Mouse (Mus musculus): Measurements from ENCODE around the gene Il18. TPM values are rescaled to one million over a fixed set of nuclear protein-coding genes. Genes with fewer than 3 reads are reported as not detected.
"Not testable (repeated sequence)": the region's sequence is repeated elsewhere in the genome, so short reads cannot be mapped to it uniquely, and the experiment has no call there.

The Il18 gene
- polyA plus RNA-seq, 1 experiment from 2014 or later, result 4.5 TPM

DNA sequence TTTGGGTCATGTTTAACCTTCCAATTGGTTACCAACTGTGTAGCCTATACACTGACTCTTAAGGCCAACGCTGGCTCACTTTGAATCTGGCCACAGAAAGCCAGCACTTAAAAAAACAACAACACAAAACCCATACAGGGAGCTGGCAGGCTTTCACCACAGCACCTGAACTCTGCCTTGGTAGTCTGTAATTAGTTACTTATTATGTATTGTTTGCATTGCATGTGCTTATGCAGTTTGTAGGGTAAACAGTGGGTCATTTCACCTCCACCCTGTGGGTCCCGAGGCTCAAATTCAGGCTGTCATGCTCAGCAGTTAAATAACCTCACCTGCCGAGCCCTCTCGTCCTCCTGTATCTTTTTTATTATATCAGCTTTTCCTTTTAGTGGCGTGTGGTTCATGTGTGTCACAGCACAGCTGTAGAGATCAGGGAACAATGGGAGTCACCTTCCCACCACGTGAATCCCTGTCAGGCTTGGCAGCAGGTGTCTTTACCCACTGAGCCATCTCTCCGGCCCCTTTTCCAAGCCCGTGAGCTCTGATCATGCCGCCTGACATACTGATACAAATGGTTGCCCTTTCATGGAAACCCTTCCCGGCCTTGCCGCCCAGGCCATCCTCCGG is 40.3 kb downstream of the Il18 start:
- WGBS, result 86% methylated on average over 12 of the region's 12 CpGs
- Histone ChIP-seq H3K27me3 (ENCODE audit: poor library complexity, severe bottlenecking) (no peaks in the 10 kb centered on the region), H3K4me3 (no peak overlapping the region), H3K27ac (no peak overlapping the region), H3K9me3 (no peaks in the 10 kb centered on the region), H3K36me3 (replicated peaks) (peaks cover 55% of the 10 kb centered on the region), H3K4me1 (no peaks in the 10 kb centered on the region)
- no peak for DNase-seq (ENCODE audit: extremely low spot score, low spot score)

DNA sequence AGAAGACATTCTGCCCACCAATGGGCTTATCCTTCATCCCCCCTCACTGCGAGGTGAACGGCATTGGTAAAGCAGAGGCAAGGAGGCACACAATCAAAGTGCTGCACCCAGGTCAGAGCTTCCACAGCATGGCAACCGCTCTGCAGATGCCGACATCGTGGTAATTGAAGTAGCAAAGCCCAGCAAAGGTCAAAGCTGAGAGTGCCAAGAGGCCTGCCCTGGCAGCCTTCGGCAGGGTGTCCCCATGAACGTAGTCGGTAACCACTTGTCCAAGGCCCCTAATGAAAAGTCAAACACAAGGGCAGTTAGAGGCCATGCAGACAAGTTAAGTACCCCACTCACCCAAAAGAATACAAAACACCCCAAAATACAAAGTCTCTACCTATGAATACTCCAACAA is 42.3 kb downstream of the Il18 start:
- no peaks in the 10 kb centered on the region for H3K9me3 ChIP-seq
- H3K27ac ChIP-seq, result no peak overlapping the region
- H3K4me3 ChIP-seq, result no peak overlapping the region
- 95% methylated on average over 8 of the region's 8 CpGs for WGBS
- peaks cover 62% of the 10 kb centered on the region for H3K36me3 ChIP-seq (replicated peaks)
- no peaks in the 10 kb centered on the region for H3K27me3 ChIP-seq (ENCODE audit: poor library complexity, severe bottlenecking)
- DNase-seq (ENCODE audit: extremely low spot score, low spot score), result no peak
- peaks cover 7% of the 10 kb centered on the region for H3K4me1 ChIP-seq

DNA sequence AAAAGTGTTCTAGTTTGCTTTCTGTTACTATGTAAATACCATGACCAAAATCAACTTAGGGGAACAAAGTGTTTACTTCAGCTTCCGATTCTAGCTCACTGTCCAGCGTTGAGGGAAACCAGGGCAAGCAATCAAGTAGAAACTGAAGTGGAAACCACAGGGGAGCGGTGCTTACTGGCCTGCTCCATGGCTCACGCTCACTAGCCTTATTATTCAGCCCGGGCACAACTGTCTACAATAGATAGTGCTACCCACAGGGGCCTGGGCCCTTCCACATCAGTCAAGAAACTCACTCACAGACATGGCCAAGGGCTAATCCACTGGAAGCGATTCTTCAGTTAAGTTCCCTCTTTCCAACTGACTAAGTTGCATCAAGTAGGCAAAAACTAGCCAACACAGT is 46.9 kb downstream of the Il18 start:
- Histone ChIP-seq H3K27ac (no peak overlapping the region), H3K27me3 (ENCODE audit: poor library complexity, severe bottlenecking) (no peaks in the 10 kb centered on the region), H3K9me3 (no peaks in the 10 kb centered on the region), H3K36me3 (replicated peaks) (peaks cover 56% of the 10 kb centered on the region), H3K4me3 (no peak overlapping the region), H3K4me1 (peaks cover 30% of the 10 kb centered on the region)
- no peak for DNase-seq (ENCODE audit: extremely low spot score, low spot score)
- WGBS, result 92% methylated on average over 6 of the region's 6 CpGs

DNA sequence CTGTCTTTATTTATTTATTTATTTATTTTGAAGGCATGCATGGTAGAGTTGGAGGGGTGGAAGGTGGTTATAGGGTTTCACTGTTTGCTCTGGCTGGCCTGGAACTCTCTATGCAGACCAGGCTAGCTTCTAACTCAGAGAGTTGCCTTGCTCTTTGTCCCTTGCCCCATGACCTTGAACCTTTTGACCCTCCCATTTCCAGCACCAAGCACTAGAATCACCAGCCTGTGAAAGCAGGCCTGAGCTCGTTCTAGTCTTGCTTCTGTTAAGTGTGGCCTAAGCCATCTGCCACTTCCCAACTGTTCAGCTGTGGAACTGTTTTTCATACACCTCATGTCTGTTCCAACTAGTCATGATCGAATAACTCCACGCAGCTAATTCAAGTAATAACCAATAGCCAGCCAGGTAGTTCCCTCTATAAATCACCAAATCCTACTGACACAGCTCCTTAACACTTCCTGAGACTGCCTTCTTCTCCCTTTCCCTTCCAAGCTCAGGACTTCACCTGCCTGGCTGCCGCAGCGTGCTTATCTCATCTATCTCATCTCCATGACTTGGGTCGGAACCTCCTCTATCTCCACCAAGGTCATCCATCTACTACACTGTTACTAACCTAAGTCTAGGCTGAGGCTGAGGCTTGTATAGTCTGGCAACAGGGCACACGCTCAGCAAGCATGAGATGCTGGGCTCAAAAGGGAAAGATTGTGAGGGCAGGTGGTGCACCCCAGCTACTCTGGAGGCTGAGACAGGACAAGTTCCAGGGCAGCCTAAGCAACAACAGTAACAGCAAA is 47.6 kb downstream of the Il18 start:
- Histone ChIP-seq H3K4me1 (peaks cover 30% of the 10 kb centered on the region), H3K36me3 (replicated peaks) (peaks cover 56% of the 10 kb centered on the region), H3K9me3 (no peaks in the 10 kb centered on the region), H3K27me3 (ENCODE audit: poor library complexity, severe bottlenecking) (no peaks in the 10 kb centered on the region), H3K27ac (no peak overlapping the region), H3K4me3 (peak overlapping the region; percentile 92)
- no peak for DNase-seq (ENCODE audit: extremely low spot score, low spot score)
- 89% methylated on average over 7 of the region's 7 CpGs for WGBS

DNA sequence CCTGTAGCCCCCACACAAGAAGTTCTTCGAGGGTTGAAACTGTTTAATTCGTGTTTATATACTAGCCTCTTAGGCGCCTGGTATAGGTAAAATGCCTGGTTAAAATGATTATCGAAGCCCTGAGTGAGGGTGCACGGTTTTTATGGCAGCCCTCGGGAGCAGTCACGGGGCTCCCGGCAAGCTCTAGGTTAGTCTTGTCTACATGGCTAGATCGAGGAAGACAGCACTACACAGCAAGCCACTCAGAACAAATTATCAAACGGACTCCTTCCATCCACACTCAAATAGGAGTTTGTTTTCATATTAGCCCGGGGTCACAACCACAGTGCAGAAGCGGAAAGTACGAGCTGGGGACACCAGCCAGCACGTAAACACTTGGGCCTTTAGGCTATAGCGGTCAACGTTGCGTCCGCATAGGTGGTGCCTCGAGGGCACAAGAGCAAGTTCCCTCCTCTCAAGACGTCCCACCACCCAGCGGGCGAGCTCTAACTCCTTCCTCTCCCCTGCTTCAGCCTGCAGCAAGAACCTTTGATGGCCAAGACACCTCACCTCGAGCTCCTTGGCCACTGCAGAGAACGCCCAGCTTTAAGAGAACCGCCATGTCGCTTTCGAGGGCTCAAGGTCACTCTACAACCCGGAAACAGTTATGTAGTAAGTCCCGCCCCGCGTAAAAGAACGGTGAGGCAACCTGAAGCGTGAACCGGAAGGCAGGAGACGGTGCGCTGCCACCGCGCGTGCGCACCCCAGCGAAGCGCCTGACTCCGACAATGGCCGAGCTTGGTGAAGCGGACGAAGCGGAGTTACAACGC is 48.8 kb downstream of the Il18 start, which contains the start of the genes Sdhd and Timm8b:
Gene Sdhd (minus strand): TSS at position 624 of the 809 bp plus-strand sequence.
Gene Timm8b (plus strand): TSS at position 722 of the 809 bp plus-strand sequence.
- peak within 1 kb of the TSS; percentile 92 for H3K4me3 ChIP-seq
- peak within 1 kb of the TSS; percentile 96 for H3K27ac ChIP-seq
- peaks cover 56% of the 10 kb centered on the region for H3K36me3 ChIP-seq (replicated peaks)
- H3K27me3 ChIP-seq (ENCODE audit: poor library complexity, severe bottlenecking), result no peaks in the 10 kb centered on the region
- H3K9me3 ChIP-seq, result no peaks in the 10 kb centered on the region
- peaks cover 30% of the 10 kb centered on the region for H3K4me1 ChIP-seq
- WGBS, result under 1% methylated on average over 48 of the region's 48 CpGs
- peak; percentile 94 for DNase-seq (ENCODE audit: extremely low spot score, low spot score)

DNA sequence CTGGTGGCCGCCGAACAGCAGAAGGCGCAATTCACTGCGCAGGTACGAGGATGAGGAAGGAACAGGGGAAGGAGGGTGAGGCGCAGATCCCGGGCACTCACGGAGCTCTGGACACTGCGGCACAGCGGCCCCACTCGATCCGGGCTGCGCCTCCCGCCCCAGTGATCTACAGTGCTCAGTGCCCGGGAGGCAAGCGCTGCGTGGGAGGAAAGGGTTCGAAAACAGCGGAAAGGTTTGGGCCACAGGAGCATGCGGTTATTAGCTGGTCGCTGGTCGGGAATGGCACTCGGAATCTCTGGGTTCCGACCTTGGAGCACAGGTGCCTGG is 49.3 kb downstream of the Il18 start:
- H3K27me3 ChIP-seq (ENCODE audit: poor library complexity, severe bottlenecking), result no peaks in the 10 kb centered on the region

DNA sequence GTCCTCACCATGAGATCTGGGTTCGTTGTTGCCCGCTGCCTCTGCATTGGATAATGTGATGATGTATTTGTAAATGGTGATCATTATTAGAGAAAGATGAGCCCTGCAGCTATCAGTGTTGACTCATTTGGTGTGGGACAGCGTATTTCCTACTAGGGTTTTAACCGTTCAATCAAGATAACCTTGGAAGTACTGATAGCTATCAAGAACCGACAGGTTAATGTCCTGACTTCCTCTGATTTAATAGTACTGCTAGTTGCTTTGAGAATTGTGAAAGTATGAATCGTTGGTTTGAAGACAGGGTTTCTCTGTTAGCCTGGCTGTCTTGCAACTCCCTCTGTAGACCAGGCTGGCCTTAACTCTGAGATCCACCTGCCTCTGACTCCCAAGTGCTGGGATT is 49.7 kb downstream of the Il18 start:
- WGBS, result 8% methylated on average over 6 of the region's 6 CpGs
- DNase-seq (ENCODE audit: extremely low spot score, low spot score), result no peak
- Histone ChIP-seq H3K4me1 (peaks cover 30% of the 10 kb centered on the region), H3K9me3 (no peaks in the 10 kb centered on the region), H3K4me3 (peak overlapping the region; percentile 92), H3K27me3 (ENCODE audit: poor library complexity, severe bottlenecking) (no peaks in the 10 kb centered on the region), H3K27ac (peak overlapping the region; percentile 96), H3K36me3 (replicated peaks) (peaks cover 56% of the 10 kb centered on the region)

More for the DNA sequence above, 49.3 kb downstream of the Il18 start:
- no peak for DNase-seq (ENCODE audit: extremely low spot score, low spot score)
- H3K27ac ChIP-seq, result peak overlapping the region; percentile 96
- H3K36me3 ChIP-seq (replicated peaks), result peaks cover 56% of the 10 kb centered on the region
- no peaks in the 10 kb centered on the region for H3K9me3 ChIP-seq
- peaks cover 30% of the 10 kb centered on the region for H3K4me1 ChIP-seq
- H3K4me3 ChIP-seq, result peak overlapping the region; percentile 92
- WGBS, result under 1% methylated on average over 24 of the region's 24 CpGs

DNA sequence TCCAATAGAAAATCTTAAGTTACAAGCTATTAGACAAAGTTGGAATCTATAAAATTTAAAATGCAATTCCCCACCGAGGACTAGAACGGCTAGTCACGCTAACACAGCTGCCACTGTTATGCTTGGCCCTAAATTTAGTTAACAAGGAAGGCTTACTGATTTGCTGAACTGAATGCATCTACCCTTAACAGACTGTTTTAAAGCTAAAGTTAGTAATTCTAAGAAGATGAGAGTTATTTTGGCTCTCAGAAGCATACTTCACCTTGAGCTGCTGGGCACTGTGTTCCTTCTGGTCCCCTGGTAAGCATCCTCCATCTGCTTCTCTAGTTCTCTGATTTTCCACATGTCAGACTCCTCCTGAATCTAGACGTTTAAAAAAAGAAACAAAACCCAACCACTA is 57.5 kb downstream of the Il18 start:
- no peak for DNase-seq (ENCODE audit: extremely low spot score, low spot score)
- 93% methylated on average over 4 of the region's 4 CpGs for WGBS
- Histone ChIP-seq H3K27me3 (ENCODE audit: poor library complexity, severe bottlenecking) (no peaks in the 10 kb centered on the region), H3K4me3 (no peak overlapping the region), H3K4me1 (peaks cover 16% of the 10 kb centered on the region), H3K9me3 (no peaks in the 10 kb centered on the region), H3K36me3 (replicated peaks) (peaks cover 82% of the 10 kb centered on the region), H3K27ac (no peak overlapping the region)

DNA sequence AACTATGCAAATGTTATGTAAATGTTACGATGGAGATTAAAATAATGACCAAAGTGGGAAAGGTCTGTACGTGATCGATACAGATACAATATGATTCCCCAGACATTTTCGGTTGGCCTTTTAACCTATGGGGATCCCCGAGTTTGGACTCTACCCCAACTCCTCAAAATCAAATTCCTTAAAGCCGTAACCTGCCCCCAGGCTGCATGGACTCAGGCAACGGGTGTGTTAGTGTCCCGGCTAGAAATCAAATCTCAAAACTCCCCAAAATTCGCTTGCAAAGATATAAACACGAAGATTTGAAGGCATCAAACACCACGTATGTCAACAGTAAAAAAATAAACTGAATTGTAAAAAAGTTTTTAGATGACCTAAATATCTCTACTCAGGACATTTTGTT is 61.5 kb downstream of the Il18 start:
- H3K27me3 ChIP-seq (ENCODE audit: poor library complexity, severe bottlenecking), result no peaks in the 10 kb centered on the region
- peaks cover 22% of the 10 kb centered on the region for H3K4me1 ChIP-seq
- no peak for DNase-seq (ENCODE audit: extremely low spot score, low spot score)
- WGBS, result 43% methylated on average over 11 of the region's 11 CpGs
- no peaks in the 10 kb centered on the region for H3K9me3 ChIP-seq
- H3K4me3 ChIP-seq, result peak overlapping the region; percentile 99
- peak overlapping the region; percentile 97 for H3K27ac ChIP-seq
- H3K36me3 ChIP-seq (replicated peaks), result peaks cover 42% of the 10 kb centered on the region

DNA sequence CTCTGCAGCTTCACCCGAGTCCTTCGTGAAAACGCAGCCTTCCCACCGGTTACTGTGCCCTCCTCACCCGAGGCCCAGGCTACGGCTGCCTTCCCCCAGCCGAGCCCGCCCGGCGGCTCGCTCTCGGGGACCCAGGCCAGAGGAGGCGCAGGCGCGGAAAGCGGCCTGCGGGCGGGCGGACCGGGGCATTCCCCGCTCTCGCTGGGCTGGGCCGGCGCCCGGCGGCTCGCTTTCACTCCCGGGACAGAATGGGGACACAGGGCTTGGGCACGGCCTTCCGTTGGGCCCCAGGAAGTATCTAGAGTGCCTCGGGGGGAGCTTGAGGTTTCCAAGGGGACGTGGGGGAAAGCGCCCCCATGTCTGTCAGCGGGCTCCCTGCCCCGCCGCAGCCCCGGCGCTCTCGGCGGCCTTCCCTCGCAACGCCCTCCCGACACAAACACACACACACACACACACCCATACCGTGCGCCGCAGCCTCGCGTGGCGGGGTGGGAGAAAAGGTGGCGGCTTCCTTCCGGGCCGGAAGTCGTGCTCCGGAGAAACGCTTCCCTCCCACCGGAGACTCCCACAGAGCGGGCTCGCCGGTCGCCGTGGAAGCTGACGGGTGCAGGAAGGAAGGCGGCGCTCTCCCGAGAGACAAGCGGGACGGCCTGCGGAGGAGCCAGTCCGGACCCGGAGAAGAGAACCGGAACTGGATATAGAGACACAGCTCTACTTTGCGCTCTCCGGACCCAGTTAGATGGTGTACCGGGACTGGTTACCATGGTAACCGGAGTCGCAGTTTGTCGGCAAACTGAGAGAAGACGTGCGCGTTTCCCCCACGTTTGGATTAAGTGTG is 62.4 kb downstream of the Il18 start, which contains the start of the genes Pih1d2 and Nkapd1:
Gene Pih1d2 (plus strand): TSS at position 556 of the 838 bp plus-strand sequence.
Gene Nkapd1 (minus strand): TSS at position 699 of the 838 bp plus-strand sequence.
- peak within 1 kb of the TSS; percentile 97 for H3K27ac ChIP-seq
- H3K27me3 ChIP-seq (ENCODE audit: poor library complexity, severe bottlenecking), result no peaks in the 10 kb centered on the region
- peaks cover 35% of the 10 kb centered on the region for H3K36me3 ChIP-seq (replicated peaks)
- under 1% methylated on average over 80 of the region's 81 CpGs for WGBS
- peak within 1 kb of the TSS; percentile 99 for H3K4me3 ChIP-seq
- DNase-seq (ENCODE audit: extremely low spot score, low spot score), result peak; percentile 87
- H3K4me1 ChIP-seq, result peaks cover 22% of the 10 kb centered on the region
- H3K9me3 ChIP-seq, result no peaks in the 10 kb centered on the region

DNA sequence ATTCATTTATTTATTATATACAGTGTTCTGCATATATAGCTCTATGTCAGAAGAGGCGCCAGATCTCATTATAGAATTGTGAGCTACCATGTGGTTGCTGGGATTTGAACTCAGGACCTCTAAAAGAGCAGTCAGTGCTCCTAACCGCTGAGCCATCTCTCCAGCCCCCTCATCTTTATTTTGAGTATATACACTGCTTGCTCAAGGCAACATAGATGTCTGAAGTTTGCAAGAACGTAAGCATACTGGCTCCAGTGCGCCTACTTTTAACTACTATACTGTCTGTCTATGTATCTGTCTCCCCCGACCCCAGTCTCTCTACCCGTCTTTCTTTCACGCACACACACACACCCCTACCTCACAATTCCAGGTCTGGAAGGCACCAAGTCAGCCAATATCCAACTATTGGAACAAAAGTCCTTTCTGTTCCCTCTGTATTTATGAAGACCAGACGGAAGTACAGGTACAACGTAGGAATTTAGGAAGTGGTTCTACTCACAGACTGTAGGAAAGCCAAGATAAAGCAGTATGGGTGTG is 63.2 kb downstream of the Il18 start:
- no peak overlapping the region for H3K27ac ChIP-seq

DNA sequence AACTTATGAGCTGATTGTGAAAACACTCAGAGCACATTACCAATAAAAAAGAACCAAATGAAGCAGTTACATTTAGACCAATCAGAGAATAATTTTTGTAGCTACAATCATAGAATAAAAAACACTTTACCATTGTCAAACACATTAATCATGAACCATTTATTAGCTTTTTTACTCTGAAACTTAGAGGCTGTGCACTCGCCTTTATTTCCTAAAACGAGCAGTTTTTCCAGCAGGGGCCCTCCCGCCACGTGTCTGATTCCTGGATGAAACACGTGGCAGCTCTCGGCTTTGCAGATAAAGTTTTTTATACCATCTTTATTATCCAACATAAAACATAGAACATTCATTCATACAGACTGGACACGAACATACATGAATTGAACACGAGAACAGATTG is 76.3 kb downstream of the Il18 start:
- H3K27ac ChIP-seq; DNase-seq (ENCODE audit: extremely low spot score, low spot score); H3K9me3 ChIP-seq; H3K27me3 ChIP-seq (ENCODE audit: poor library complexity, severe bottlenecking); H3K4me1 ChIP-seq; H3K4me3 ChIP-seq: not testable (repeated sequence)
- WGBS, result 95% methylated on average over 6 of the region's 8 CpGs
- H3K36me3 ChIP-seq (replicated peaks), result peaks cover 40% of the 10 kb centered on the region

More for the DNA sequence above, 63.2 kb downstream of the Il18 start:
- WGBS, result 68% methylated on average over 9 of the region's 9 CpGs
- Histone ChIP-seq H3K4me1 (peaks cover 22% of the 10 kb centered on the region), H3K36me3 (replicated peaks) (peaks cover 26% of the 10 kb centered on the region), H3K4me3 (peak overlapping the region; percentile 99), H3K27me3 (ENCODE audit: poor library complexity, severe bottlenecking) (no peaks in the 10 kb centered on the region), H3K9me3 (no peaks in the 10 kb centered on the region)
- DNase-seq (ENCODE audit: extremely low spot score, low spot score), result no peak
